8 mouse cellular contexts compared by ENCODE assay signal in genomic region chr9:120098682-120099081, GRCm38 (mm10). TPM values are rescaled to one million over a fixed set of nuclear protein-coding genes. Genes with fewer than 3 reads are reported as not detected.
DNase-seq lines count a peak whose midpoint lies in the region; ATAC-seq lines count a peak whose summit lies in the region.

No protein-coding gene starts in this region.

- no peaks in the 10 kb centered on the region for H3K9me3 ChIP-seq in intestine, embryonic 14.5 days (ENCODE audit: control insufficient read depth, low read length)
- no peaks in the 10 kb centered on the region for H3K9me3 ChIP-seq in intestine, embryonic 15.5 days

- H3K27ac ChIP-seq in intestine, embryonic 14.5 days (ENCODE audit: low read depth): no peak overlapping the region
- no peak overlapping the region for H3K27ac ChIP-seq in intestine, embryonic 15.5 days

- no peaks in the 10 kb centered on the region for H3K36me3 ChIP-seq in intestine, embryonic 14.5 days (ENCODE audit: control insufficient read depth, insufficient read depth, low read length)
- H3K36me3 ChIP-seq in intestine, embryonic 15.5 days: no peaks in the 10 kb centered on the region
- H3K36me3 ChIP-seq in splenic B cell, adult 2 months (ENCODE audit: control insufficient read depth, insufficient read depth, low read length, poor library complexity, severe bottlenecking): no peaks in the 10 kb centered on the region

- DNase-seq in intestine, embryonic 14.5 days (ENCODE audit: low spot score): peak; percentile 81
- peak; percentile 45 for DNase-seq in Muller cell, postnatal 12 days (ENCODE audit: inconsistent ontology term)
- DNase-seq in cerebellum, postnatal 36 days: peak; percentile 64 to 76
- peak; percentile 42 to 64 for DNase-seq in gastrocnemius, postnatal 4 days (ENCODE audit: low spot score in 2 of 2)
- DNase-seq in large intestine, adult 2 months (ENCODE audit: low read depth, low spot score): peak; percentile 37
- peak; percentile 79 for DNase-seq in lung, postnatal 14 days
- DNase-seq in splenic B cell, adult 2 months (ENCODE audit: low read depth, low spot score): peak; percentile 73

- no peak overlapping the region for H3K4me3 ChIP-seq in intestine, embryonic 14.5 days (ENCODE audit: low read depth, low read length)
- no peak overlapping the region for H3K4me3 ChIP-seq in intestine, embryonic 15.5 days (replicated peaks)

- H3K27me3 ChIP-seq in intestine, embryonic 14.5 days (replicated peaks; ENCODE audit: control insufficient read depth, insufficient read depth, low read length): no peaks in the 10 kb centered on the region
- H3K27me3 ChIP-seq in intestine, embryonic 15.5 days (replicated peaks): no peaks in the 10 kb centered on the region
- no peaks in the 10 kb centered on the region for H3K27me3 ChIP-seq in splenic B cell, adult 2 months (ENCODE audit: control insufficient read depth, insufficient read depth, low read length, poor library complexity, severe bottlenecking)

- H3K4me2 ChIP-seq in intestine, embryonic 14.5 days (ENCODE audit: low read length): no peak overlapping the region
- no peak overlapping the region for H3K4me2 ChIP-seq in intestine, embryonic 15.5 days (replicated peaks)

- no peaks in the 10 kb centered on the region for H3K4me1 ChIP-seq in intestine, embryonic 14.5 days (replicated peaks; ENCODE audit: control insufficient read depth, insufficient read depth, low read length)
- no peaks in the 10 kb centered on the region for H3K4me1 ChIP-seq in intestine, embryonic 15.5 days (replicated peaks)

- 21% methylated on average over 7 of the region's 7 CpGs for WGBS in intestine, embryonic 14.5 days
- WGBS in intestine, embryonic 15.5 days: 22% methylated on average over 7 of the region's 7 CpGs
- 17% methylated on average over 7 of the region's 7 CpGs for WGBS in large intestine, adult 2 months

- ATAC-seq in intestine, embryonic 14.5 days (replicated peaks; ENCODE audit: low FRiP score, low TSS enrichment, low read depth): no peak
- no peak for ATAC-seq in intestine, embryonic 15.5 days

- H3K9ac ChIP-seq in intestine, embryonic 14.5 days (ENCODE audit: low read length): no peak overlapping the region
- no peak overlapping the region for H3K9ac ChIP-seq in intestine, embryonic 15.5 days

RNA-seq across cellular contexts. Expression of gene Ccr8, which starts 6.8 kb away (rescaled TPM):
- polyA plus RNA-seq in intestine, embryonic 14.5 days (2014; fragmentation: Nextera tagmentation; extraction: Ambion mirVana): 0.26 and 0.41 TPM in 2 replicates
- 0.14 and 0.40 TPM in 2 replicates for polyA plus RNA-seq in intestine, embryonic 15.5 days (2015; fragmentation: Nextera tagmentation; extraction: Ambion mirVana)
- not detected for total RNA-seq in gastrocnemius, postnatal 4 days (2021)
- polyA plus RNA-seq in large intestine, adult 2 months (2012; rRNA removed): 0.20 and 0.47 TPM in 2 replicates

RNA-seq across cellular contexts. Expression of gene Slc25a38, which starts 11.5 kb away (rescaled TPM):
- polyA plus RNA-seq in intestine, embryonic 14.5 days (2014; fragmentation: Nextera tagmentation; extraction: Ambion mirVana): 25.8 and 28.1 TPM in 2 replicates
- 25.2 and 30.2 TPM in 2 replicates for polyA plus RNA-seq in intestine, embryonic 15.5 days (2015; fragmentation: Nextera tagmentation; extraction: Ambion mirVana)
- total RNA-seq in gastrocnemius, postnatal 4 days (2021): 10 to 100 TPM; 10.6 TPM
- polyA plus RNA-seq in large intestine, adult 2 months (2012; rRNA removed): 22.9 and 25.9 TPM in 2 replicates

RNA-seq across cellular contexts. Expression of gene Rpsa, which starts 28.8 kb away (rescaled TPM):
- polyA plus RNA-seq in intestine, embryonic 14.5 days (2014; fragmentation: Nextera tagmentation; extraction: Ambion mirVana): 2,190 and 2,220 TPM in 2 replicates
- polyA plus RNA-seq in intestine, embryonic 15.5 days (2015; fragmentation: Nextera tagmentation; extraction: Ambion mirVana): 1,311 and 1,452 TPM in 2 replicates
- 1,000 to 10,000 TPM in 1 of 2 experiments, 100 to 1,000 TPM in 1; 833 to 1,010 TPM for total RNA-seq in gastrocnemius, postnatal 4 days (2021)
- polyA plus RNA-seq in large intestine, adult 2 months (2012; rRNA removed): 2,119 and 2,302 TPM in 2 replicates

RNA-seq across cellular contexts. Expression of gene Cx3cr1, which starts 29.0 kb away (rescaled TPM):
- 7.6 and 10.2 TPM in 2 replicates for polyA plus RNA-seq in intestine, embryonic 14.5 days (2014; fragmentation: Nextera tagmentation; extraction: Ambion mirVana)
- 9.6 and 10.9 TPM in 2 replicates for polyA plus RNA-seq in intestine, embryonic 15.5 days (2015; fragmentation: Nextera tagmentation; extraction: Ambion mirVana)
- total RNA-seq in gastrocnemius, postnatal 4 days (2021): 1 to 10 TPM; 5.5 to 5.6 TPM
- polyA plus RNA-seq in large intestine, adult 2 months (2012; rRNA removed): 6.1 and 11.3 TPM in 2 replicates

RNA-seq across cellular contexts. Expression of gene Mobp, which starts 50.8 kb away (rescaled TPM):
- not detected in 2 replicates for polyA plus RNA-seq in intestine, embryonic 14.5 days (2014; fragmentation: Nextera tagmentation; extraction: Ambion mirVana)
- 0.11 and 0.14 TPM in 2 replicates for polyA plus RNA-seq in intestine, embryonic 15.5 days (2015; fragmentation: Nextera tagmentation; extraction: Ambion mirVana)
- total RNA-seq in gastrocnemius, postnatal 4 days (2021): not detected
- polyA plus RNA-seq in large intestine, adult 2 months (2012; rRNA removed): not detected in 2 replicates
